Mouse (Mus musculus): ENCODE data around the gene Bcap29.
A peak's percentile ranks its signal among the peaks of the same experiment; 100 is the strongest.
"Not testable (repeated sequence)": the region's sequence is repeated elsewhere in the genome, so short reads cannot be mapped to it uniquely, and the experiment has no call there.

Gene Bcap29

DNA sequence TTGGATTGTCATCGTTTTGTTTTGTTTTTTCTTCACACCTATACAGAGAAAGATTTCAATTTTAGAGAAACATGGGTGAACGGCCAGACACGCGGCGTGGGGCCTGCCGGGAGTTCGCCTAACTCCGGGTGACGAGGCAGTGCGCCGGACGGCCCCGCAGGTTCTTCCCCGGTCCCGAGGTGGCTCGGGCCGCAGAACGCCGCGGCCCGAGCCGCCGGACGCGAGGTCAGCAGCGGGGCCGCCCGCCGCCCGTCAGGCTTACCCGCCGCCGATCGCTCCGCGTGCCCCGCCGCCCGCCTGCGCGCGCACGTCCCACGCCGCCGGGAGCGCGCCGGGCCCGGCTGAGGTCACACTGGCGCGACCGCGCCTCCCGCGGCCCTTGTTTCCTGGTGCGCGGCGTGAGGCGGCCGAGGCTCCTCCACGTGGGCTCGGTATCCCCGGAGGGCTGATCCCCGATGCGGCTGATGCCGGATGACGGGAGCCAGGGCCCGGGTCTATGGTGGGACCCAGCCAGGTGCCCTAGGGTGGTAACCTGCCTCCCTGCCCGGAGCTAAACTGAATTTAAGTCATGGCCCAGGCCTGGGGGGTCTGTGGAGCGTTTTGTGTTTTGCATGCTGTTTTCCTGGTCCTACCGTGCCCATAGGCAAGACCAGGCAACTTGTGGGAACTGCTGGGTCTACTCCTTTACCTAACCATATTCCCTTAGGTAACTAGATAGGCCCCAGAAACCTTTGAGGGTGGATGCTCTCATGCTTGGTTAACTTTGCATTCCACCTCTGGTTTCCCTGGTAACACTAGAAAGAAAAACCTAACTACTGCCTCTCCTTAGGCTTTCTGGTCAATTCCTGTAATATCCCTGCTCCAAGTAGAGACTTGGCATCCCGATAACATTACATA is at the start of gene Bcap29:
Bcap29 (minus strand) TSS at position 316 of the 897 bp plus-strand sequence.
- DNase-seq = peak; percentile 71

DNA sequence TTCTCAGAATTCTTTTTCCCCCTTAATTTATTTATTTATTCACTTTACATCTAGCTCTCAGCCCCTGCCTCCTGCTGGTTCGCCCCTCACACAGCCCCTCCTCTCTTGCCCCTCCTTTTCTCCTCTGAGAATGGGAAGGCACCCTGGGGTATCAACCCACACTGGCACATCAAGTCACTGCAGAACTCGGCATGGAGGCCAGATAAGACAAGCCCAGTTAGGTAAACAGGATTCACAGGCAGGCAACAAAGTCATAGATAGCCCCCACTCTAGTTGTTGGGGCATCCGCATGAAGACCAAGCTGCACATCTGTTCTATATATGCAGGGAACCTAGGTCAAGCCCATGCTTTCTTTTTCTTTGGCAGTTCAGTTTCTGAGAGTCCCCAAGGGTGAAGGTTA is 32.7 kb upstream of the Bcap29 start:
- DNase-seq = no peak

DNA sequence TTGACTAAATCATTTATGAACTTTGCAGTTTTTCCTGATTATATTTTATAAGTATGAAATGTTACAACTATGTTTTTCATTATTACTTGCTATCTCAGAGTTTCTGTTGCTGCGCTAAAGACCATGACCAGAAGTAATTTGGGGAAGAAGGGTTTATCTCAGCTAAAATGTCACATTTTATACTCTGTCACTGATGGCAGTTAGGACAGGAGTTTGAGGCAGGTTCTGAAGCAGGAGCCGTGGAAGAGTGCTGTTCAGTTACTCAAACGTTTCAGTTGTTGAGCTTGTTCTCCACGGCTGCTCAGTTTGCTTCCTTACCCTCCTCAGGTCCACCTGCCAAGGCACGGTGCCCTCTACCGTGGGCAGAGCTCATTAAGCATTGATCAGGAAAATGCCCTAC is 31.5 kb upstream of the Bcap29 start:
- DNase-seq = no peak

DNA sequence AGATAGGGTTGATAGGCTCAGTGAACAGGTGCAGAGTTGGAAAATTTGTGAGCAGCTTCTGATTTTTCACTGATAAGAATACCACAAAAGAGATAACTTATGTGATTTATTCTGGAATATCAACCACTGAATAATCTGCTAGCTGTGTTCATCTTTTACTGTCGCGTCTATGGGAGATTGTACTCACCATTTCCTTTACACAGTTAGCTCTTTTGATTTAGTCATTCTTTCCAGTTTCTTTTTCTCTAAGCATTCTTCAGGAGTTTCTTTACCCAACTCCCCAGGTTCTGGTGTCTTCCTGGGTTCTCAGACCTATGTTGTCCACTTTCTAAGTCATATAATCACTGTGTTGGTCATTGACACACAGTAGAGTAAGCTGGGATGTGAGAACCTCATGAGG is 22.4 kb upstream of the Bcap29 start:
- DNase-seq = no peak

GRCm38 (mm10) chr12:31654965-31655477 is 20.6 kb upstream of the Bcap29 start:
- DNase-seq = no peak

DNA sequence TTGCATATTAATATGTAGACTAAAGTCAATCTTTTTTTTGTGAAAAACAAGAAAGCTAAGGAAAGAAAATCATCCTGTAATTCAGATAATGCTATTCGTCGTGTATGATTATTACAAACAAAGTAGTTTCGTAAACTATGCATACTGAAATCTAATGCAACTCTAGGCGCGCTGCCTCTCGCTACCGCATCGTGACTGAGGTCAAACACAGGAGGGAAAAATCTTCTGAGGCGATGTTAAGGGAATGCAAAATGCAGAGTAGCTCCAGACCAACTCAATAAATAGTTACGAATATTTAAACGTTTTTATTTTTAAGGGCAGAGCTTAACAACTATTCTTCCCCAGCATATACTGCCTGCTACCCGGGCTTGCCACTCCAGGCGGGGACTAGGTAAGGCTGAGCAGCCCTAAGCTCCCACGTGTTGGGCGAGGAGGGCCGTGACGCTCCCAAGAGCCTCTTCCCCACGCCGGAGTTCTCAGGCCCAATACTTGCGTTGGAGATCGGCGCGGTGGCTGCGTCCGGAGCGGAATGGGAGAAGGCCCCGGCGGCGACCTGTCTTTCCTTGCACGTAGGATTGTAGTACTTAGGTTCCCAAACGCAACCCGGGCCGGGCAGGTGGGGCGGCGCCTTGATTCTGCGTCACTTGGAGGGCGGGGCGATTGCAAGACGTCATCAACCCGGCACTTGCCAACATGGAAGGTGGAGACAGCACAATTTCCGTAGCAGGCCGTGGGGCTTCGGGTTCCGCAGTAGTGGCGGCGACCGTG is 19.9 kb upstream of the Bcap29 start, which contains the start of the genes Dus4l and Cog5:
Dus4l (minus strand) TSS at position 630 of the 768 bp plus-strand sequence.
Cog5 (plus strand) TSS at position 673 of the 768 bp plus-strand sequence.
- DNase-seq = peak; percentile 96

- no peak for DNase-seq
Measured at GRCm38 (mm10) chr12:31653611-31654010, 19.2 kb upstream of the Bcap29 start.

GRCm38 (mm10) chr12:31635240-31635607 is 766 bp upstream of the Bcap29 start:
- peak; percentile 6 for DNase-seq

GRCm38 (mm10) chr12:31633970-31634342 is 502 bp downstream of the Bcap29 start:
- DNase-seq = no peak

DNA sequence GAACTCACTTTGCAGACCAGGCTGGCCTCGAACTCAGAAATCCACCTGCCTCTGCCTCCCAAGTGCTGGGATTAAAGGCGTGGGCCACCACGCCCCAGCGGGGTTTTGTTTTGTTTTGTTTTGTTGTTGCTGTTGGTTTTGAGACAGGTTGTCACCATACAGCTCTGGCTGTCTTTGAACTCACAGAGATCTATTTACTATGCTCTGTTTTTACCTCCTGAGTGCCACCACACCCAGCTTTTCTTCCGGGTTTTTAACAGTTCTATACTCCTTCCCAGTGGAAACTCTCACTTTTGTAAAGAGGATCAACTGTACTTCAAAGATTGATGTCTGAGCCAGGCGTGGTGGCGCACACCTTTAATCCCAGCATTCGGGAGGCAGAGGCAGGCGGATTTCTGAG is 6.1 kb downstream of the Bcap29 start:
- DNase-seq = not testable (repeated sequence)

- no peak for DNase-seq
Measured at GRCm38 (mm10) chr12:31625016-31625415, 9.4 kb downstream of the Bcap29 start.

- no peak for DNase-seq
Measured at GRCm38 (mm10) chr12:31620106-31620505, 14.4 kb downstream of the Bcap29 start.

DNA sequence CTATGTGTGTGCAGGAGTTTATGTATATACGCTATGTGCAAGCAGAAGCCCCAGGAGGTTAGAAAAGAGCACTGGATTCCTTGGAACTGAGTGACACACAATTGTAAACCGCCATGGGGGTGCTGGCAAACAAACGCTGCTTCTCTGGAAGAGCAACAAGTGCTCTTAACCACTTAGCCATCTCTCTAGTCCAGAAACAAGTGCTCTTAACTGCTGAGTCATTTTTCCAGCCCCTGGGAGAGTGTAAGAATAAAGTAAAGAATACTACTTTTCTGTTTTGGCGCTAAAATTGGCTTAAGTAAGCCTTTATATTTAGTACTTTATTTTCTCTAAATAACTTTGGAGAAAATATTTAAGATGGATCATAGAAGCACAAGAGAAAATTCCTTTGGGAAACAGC is 21.1 kb downstream of the Bcap29 start:
- no peak for DNase-seq

DNA sequence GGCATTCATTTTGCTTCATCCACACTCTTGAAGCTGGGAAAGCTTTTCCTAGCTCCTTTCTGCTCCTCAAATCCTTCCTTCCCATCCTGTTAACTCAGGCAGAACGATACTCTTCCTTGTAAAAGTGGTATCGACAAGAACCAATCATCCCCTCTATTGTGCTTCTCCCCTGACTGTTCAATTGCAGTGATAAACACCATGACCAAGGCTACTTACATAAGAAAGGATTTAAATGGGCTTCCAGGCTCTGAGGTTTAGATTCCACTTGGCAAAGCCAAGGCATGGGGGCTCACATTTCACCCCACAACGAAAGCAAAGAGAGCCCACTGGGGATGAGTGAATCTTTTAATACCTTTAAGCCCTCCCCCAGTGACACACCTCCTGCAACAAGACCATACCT is 26.3 kb downstream of the Bcap29 start:
- no peak for DNase-seq

DNA sequence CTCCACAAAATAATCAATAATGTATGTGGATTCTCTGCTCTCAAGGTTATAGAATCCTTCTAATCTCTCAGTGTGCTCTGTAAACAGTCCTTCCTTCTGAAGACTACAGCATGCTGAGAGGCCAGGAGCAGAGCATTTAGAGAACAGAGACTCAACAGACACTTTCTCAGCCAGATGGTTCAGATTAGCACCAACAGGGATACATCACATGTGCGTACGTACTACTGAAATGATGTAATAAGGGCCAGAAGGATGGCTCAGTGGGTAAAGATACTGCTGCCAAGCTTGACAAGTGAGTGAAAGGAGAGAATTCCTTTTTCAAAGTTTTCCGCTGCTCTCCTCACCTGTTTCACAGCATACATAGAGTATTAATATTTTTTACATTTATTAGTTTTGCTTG is 29.6 kb downstream of the Bcap29 start:
- DNase-seq = no peak

DNA sequence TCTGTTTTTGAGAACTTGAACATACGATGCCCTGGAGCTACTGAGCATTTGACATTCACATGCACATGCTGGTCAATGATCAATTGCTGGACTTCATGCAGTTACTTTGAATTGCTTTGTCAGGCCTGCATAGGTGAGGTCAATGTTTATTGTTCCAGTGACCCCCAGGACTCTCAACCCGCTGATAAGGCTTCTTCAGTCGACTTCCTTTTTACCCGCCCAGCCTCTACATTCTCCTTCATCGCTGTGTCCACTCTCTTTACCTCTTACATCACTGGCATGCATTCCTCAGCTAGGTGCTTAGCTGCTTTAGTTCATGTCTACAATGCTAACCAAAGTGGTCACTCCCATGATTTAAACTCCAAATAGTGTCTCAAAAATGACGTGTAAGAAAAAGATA is 30.9 kb downstream of the Bcap29 start:
- DNase-seq = no peak

DNA sequence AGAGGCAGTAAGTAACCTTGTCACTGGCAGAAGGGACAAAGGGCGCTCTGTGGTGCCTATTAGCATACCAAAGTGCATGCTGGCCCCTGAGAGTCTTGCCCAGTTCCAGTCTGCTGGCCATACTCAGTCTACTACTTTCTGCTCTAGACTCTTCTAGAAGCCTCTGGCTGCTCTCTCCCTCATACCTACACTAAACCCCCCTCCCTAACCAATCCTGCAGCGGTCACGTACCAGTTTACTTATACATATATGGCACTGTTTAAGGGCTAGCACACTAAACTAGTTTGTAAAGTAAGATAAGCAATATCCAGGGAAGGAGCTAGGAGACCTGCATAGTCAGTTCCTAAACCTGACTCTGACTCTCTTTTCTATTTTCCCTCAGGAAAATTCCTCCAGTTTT is 40.2 kb downstream of the Bcap29 start:
- DNase-seq = no peak

DNA sequence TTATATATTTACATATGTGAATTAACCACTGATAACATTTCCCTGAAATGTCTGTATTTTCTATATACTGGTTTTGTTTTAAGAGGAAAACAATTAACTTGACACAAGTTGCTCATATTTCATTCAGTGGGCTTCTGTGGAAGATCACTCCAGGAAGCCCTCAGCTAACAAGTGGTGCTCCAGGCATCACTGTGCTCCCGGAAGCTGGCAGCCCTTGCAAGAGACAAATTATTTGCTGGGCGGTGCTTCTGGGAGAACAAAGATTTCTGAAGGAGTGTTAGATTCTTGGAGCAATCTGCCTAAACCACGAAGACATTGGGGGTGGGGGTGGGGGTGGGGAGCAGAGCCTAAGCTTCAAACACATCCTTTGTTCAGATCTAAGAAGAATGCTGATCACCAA is 42.4 kb downstream of the Bcap29 start:
- no peak for DNase-seq

DNA sequence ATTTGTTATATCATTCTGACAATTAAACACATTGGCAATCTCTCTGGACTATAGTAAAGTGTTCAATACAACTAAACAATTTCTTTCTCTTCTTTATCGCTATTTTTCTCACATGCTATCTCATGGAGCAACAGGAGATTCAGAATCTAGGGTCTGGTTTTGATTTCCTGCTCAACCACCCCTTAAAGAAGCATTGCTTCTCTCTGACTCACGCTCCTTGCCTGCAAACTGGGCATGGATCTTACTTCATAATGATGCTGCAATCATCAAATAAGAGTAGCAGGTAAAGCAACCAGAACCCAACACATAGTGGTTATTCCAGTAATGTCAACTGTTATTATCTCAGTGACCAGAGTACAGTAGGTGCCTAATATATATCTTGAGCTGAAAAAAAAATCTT is 50.7 kb downstream of the Bcap29 start:
- no peak for DNase-seq

DNA sequence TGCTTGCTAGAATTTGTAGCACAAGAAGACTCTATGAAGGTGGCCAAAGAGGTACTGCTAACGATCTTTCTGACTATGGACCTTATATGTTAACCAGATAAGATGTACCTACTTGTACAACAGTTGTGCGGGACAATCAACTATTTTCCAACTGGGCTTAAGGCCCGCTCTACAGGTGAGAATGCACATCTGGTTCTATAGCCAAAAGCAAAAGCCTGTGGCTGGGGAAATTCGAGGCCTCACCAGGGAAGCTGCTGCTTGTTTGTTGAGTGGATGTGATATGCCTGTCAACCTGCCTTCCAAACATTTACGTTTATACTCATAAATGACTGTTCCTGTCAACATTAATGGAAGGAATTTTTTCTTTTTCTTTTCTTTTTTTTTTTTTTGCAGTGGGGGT is 52.4 kb downstream of the Bcap29 start:
- no peak for DNase-seq

- no peak for DNase-seq
Measured at GRCm38 (mm10) chr12:31581319-31581810, 53.1 kb downstream of the Bcap29 start.

GRCm38 (mm10) chr12:31580634-31581318 is 53.7 kb downstream of the Bcap29 start:
- DNase-seq = no peak
